Mouse (Mus musculus): ENCODE measurements around the gene Zbtb21. TPM values are rescaled to one million over a fixed set of nuclear protein-coding genes. Genes with fewer than 3 reads are reported as not detected.
"Not testable (repeated sequence)": the region's sequence is repeated elsewhere in the genome, so short reads cannot be mapped to it uniquely, and the experiment has no call there.

Gene Zbtb21
- 0.96 and 11.3 TPM in 2 replicates for total RNA-seq (2015; ENCODE audit: low replicate concordance)
- total RNA-seq (2017; ENCODE audit: low replicate concordance): 1.0 and 7.5 TPM in 2 replicates

DNA sequence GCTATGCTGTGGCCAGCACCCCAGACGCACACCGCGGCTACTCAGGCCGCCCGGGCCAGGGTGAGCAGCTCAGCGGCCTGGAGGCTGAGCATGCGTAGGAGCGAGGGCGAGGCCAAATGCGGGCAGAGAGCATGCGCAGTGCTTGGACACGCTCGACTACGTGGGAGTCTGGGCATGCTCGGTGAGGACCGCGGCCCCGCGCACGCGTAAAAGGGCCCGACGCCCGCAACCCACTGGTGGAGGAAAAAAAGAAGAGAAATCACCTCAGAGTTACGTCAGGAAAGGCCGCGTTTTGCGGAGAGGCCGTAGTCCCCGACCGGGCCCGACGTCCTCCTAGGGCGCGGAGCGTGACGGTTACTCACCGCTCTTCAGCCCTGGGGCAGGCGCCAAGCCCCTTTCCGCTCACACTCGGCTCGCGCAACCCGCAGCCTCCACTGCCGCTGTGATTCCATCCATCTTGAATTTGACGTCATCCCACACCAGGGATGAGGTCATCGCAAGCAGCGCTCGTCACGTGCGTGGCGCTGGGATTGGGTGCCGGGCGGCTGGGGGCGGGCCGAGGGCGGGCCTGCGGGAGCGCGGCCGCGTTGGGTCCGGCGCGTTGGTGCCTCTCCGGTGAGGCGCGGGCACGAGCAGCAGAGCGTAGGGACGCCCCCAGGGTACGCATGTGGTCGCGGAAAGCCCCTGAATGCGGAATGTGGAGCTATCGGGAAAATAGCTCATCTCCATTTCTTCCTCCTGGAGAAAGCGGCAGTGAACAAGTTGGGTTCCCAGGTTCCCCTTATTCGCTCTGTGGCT is at the start of gene Zbtb21, which contains the start of gene C2cd2:
TSS of gene Zbtb21 (minus strand) at position 472 of the 798 bp plus-strand sequence.
TSS of gene C2cd2 (minus strand) at position 448 of the 798 bp plus-strand sequence.
- ATAC-seq (replicated peaks; ENCODE audit: low FRiP score, poor library complexity, severe bottlenecking): peak; percentile 90

DNA sequence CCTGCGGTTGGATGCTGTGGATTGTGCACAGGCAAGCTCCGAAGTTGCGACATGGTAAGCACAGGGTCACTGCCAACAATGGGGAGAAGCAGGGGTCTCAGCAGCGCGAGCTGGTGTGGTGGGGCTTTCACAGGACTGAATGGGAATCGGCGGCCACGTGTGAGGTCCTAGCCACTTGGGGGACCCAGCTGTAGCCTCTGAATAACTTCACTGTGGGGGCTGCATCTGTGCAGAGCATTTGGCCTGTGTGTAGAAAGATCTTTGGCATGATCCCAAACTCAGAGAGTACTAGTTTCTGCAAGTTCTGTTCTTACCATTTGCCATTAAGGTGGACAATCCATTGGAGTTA is 34.9 kb upstream of the Zbtb21 start:
- ATAC-seq (replicated peaks; ENCODE audit: low FRiP score, poor library complexity, severe bottlenecking): peak; percentile 34

DNA sequence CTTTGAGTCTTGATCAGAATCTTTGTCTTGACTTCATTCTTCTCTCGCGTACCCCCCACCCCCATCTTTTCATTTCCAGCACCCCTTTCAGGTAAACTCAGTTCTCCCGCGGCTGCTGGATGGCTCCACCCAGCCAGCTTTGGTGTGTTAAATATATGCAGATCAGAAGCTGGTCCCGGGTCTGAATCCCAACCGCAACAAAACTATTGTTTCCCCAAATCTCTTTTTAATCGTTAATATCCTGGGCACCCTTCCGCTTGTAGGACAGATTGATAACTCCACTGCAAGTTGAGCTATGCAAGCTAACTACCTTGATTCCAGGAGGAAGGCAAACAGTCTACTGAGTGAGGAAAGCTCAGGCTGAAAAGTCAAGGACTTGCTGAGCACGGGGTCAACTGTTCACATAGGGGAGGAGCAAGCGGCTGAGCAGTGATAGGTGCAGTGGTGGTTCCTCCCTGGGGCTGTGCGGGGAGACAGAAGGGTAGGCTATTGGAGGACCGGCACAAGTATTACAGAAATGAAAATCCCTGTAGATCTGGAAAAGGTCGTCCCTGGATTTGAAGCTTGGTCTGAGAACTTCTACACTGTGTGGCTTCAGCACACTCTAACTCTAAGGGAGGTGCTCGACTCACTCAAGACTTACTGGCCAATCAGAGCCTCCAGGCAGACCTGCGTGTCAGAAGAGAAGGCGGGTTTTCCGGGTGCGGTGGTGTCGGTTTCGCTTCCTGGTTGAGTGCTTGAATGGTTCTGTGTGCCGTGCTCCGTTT is 34.4 kb upstream of the Zbtb21 start, which contains the start of gene B230307C23Rik:
TSS of gene B230307C23Rik (plus strand) at position 700 of the 767 bp plus-strand sequence.
- ATAC-seq (replicated peaks; ENCODE audit: low FRiP score, poor library complexity, severe bottlenecking): peak; percentile 99

DNA sequence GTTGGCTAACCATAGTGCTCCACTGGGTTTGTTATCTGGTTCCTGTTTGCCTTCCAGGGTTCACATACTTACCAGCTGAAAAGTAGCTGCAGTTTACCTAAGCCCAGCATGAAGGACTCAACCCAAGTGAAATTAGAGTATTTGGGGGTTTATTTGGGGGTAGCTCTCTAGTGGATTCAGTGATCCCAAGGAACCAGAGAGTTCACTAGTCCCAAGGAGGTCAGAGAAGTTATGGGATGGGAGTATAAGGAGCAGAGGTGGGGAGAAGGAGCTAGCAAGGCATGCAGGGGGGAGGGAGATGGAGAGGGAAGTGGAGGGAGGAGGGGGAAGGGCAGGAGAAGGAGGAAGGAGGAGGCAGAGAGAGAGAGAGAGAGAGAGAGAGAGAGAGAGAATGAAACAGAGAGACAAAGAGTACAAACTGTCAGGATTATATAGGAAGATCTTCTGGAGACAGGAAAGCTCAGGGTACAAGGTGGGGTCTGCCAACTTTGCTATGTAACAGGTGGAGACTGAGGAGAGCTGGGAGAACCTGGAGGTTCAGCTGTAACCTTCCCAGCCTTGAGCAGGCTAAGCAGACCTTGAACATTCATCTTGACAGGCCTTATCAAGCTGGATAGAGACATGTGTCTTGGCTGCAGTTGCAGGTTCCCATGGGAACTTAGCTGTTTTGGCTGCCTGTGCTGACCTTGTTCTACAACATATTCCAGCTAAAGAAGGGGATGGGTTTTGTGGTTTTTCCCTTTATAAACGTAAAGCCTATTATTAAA is 33.6 kb upstream of the Zbtb21 start:
- ATAC-seq (replicated peaks; ENCODE audit: low FRiP score, poor library complexity, severe bottlenecking): no peak

DNA sequence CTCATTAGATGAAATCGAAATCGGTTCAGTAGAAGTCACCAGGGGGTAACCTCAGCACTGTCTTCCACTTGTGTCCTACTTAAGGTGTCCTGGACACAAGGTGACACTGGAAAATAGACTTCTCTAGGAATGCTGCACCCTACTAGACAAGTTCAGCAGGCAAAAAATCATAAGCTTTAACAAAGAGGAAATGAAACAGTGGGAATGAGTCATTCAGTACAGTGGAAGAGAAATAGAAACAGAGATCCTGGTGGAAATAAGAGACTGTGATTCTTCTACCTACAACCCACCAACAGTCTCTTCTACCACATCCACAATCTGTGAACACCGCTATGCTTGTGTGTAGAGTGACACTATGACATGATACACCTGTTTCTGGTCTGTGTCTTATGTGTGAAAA is 30.1 kb upstream of the Zbtb21 start:
- not testable (repeated sequence) for ATAC-seq (replicated peaks; ENCODE audit: low FRiP score, poor library complexity, severe bottlenecking)

DNA sequence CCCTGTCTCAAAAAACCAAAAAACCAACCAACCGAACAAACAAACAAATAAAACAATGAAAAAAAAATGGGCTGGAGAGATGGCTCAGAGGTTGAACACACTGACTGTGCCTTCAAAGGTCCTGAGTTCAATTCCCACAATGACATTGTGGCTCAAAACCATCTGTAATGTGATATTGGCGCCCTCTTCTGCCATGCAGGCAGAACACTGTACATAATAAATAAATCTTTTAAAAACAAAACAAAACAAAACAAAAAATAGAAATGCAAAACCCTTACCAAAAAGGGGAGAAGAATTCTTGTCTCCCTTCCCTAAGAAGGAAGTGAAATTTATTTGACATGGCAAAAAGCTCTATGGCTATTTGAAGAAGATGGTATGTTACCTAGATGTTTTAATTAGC is 29.1 kb upstream of the Zbtb21 start:
- ATAC-seq (replicated peaks; ENCODE audit: low FRiP score, poor library complexity, severe bottlenecking): no peak

DNA sequence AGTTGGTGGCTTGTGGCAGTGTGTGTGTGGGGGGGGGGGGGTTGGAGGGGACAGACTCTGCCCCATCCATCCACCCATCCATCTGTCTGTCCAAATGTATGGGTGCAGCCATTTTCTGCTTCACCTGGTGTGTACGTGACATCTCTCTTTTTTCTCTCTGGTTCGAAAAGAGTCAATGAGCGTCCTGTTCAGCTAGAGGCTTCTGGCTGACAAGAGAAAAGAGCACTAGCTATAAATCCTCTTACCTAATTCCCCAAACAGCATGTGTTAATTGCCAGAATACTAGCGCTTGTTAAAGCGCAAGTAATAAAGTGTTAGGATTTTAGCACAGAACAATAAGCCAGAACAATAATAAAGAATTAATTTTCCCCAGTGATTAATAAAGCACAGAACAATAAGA is 22.2 kb upstream of the Zbtb21 start:
- no peak for ATAC-seq (replicated peaks; ENCODE audit: low FRiP score, poor library complexity, severe bottlenecking)

DNA sequence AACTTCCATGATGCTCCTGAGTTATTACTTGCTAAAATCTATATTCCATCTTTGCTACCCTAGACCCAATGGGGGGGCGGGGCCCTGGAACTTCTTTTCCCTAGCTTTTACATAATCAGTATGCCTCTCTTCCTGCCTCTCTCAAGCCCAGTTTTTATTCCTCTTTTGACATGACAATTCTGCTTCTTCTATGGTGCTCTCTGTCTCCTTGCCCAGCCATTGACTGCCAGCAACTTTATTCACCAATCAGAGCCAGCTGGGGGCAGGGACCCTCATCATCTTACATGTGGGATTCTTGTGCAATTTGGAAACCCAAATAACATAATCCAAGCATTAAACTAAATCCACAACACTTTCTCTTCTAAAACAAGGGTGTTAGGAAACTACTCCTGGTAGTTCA is 18.9 kb upstream of the Zbtb21 start:
- ATAC-seq (replicated peaks; ENCODE audit: low FRiP score, poor library complexity, severe bottlenecking): no peak

DNA sequence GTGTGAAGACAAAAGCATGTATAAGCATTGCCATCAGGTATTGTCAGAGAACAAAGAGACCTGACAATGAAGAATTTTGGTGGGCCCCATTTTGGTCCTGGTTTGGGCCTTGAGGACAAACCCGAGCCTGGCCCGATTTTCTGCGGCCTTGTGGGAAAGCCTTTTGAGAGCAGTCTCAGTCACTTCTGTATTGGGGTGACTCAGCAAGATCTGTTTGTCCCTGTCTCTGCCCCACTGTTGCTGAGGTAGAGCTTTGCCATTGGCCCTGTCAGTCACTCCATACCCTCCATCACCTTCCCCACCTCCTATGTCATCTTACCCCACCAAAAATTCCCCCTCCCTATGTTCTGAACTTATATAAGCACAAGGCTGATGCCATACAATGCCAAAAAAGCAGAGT is 15.3 kb upstream of the Zbtb21 start:
- peak; percentile 67; the same call in 1 of the 2 replicates for ATAC-seq (replicated peaks; ENCODE audit: low FRiP score, poor library complexity, severe bottlenecking)

DNA sequence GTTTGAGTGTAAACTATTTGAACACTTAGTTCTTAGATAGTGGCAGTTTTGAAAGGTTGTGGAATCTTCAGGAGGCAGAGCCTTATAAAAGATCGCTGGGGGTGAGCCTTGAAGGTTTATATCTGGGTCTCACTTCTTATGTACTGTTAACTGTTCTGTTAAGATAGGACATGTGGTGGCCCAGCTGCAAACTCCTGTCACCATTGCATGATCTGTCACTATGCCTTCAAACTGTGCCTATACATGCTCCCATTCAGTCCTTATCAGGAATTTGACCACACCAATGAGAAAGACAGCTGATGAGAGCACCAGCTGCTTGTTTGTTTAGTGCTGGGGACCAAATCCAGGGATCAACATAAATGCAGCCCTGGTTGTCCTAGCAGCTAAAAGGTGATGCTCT is 14.9 kb upstream of the Zbtb21 start:
- ATAC-seq (replicated peaks; ENCODE audit: low FRiP score, poor library complexity, severe bottlenecking): 0 out of 2 replicates have a peak, but pooled peaks have one; percentile 53

DNA sequence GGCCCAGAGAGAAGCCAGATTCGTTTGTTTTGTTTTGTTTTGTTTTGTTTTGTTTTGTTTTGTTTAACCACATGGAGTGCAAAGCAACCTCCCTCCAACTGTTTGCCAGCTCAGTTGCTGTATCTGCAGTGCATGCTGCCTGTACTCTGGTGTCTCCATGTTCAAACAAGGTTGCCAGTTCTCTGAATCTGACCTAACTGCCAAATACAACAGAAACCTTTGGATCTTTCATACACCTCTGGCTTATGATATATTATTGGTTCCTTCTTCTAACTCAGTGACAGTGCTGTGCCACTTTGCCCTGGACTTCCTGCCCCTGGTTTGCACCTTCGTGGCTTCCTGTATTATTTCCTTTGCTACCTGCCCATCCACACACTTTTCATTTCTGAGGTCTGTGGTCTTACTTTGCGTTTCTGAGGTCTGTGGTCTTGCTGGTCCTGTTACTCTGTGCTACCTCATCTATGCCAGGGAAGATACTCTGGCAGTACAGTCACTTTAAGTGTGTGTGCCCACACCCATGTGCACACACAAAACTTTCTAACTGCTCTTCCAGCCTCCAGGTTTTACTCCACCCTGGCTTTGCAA is 1.6 kb upstream of the Zbtb21 start:
- no peak for ATAC-seq (replicated peaks; ENCODE audit: low FRiP score, poor library complexity, severe bottlenecking)

DNA sequence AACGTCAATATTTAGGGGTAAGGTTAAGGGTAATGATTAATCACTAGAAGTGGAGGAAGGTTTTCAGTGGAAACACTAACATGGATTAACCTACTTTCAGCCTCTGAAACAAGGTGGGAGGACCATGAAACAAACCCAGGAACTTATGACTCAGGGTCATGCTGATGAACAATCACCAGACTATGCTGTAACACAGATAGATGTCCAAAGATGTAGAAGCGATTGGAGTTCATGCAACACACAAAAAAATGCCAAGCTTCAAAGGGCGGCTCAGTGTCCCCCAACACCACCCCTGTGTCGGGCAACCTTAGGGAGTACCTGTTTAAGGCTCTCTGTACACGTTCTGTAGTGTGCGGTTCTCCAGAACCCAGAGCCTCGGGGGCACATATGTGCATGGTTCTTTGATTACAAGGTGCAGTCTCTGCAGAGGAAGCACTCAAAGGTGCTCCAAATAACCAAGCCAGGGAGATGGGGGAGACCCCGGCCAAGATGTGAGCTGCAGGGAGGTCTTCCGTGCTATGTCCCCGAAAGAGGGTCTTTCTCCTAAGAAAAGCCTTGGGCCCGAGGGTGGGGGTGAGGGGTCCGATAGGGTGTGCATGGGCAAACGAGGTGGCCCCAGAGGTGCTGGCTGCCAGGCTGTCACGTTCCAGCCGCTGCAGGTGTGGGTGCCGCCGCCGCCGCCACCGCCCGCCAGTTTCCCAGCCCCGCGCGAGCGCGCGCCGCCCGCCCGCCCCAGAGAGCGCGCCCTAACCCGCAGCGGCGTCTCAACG is 856 bp downstream of the Zbtb21 start:
- ATAC-seq (replicated peaks; ENCODE audit: low FRiP score, poor library complexity, severe bottlenecking): 0 out of 2 replicates have a peak, but pooled peaks have one; percentile 7

DNA sequence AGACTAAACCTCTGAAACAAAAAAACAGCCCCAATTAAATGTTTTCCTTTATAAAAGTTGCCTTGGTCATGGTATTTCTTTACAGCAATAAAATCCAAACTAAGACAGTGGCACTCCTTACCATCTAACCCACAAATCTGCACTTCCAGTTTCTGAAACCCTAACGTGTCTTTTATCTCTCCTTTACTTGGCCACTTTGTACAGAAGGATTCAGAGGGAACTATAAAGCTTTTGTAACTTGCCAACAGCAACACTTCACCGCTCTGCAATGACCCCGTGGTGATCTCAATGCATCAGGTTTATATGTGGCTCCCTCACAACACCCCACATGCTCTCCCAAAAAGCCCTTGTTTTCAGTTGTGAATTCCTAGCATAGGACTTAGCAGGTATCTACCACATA is 2.1 kb downstream of the Zbtb21 start:
- no peak for ATAC-seq (replicated peaks; ENCODE audit: low FRiP score, poor library complexity, severe bottlenecking)

DNA sequence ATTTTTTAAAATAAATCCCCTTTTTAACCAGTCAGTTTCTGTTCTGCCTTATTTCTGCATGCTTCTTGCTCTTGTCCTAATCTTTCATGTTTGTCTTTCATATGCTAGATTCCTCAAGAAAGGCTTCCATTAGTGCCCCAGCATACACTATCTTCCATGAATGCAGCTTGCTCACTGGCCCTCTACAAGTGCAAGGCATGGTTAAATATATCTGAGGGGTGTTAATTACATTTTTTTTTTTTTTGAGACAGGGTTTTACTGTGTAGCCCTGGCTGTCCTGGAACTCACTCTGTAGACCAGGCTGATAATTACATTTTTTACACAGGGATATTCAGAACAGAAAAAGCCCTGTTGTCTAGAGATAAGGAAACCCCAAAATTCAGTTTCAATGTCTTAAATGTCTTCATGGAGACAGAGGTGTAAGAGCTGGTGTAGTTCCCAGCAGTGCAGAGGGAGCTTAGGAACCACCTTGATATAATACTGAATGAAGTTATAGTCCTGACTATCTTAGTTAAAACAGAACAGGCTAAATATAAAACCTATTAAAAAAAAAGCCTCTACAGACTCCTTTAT is 3.9 kb downstream of the Zbtb21 start:
- ATAC-seq (replicated peaks; ENCODE audit: low FRiP score, poor library complexity, severe bottlenecking): no peak

DNA sequence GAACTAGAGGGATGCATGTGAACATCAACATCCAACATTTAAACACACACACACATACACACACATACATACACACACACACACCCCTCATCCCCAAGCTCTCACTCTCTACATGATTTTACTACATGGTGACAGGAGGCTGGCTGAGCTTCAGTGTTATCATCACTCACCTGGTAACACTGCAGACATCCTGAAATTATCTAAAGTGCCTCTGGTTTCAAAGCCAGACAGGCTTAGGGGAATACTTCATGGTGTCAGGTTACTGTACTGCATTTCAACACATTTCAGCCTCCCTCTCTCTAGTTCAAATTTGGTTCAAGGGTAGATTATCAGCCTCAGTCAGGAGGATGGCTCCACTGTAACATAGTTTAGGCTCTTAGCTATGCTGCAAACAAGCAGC is 4.8 kb downstream of the Zbtb21 start:
- no peak for ATAC-seq (replicated peaks; ENCODE audit: low FRiP score, poor library complexity, severe bottlenecking)

DNA sequence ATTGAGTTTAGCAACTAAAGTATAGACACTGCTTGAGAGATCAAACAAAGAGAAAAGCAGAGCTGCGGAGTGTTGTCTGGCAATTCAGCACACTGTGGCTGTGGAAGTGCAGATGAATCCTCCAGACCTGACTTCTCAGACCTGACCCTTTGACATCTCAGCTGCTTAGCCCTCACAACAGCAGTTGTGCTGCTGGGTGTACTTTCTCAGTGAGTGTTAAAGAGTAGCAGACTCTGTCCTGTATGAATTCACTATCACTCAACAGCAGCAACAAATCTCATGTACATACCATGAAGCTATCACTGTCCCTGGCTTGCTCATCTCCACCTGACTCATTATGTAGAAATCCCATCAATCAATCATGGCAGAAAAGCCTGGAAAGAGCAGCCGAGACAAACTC is 6.4 kb downstream of the Zbtb21 start:
- ATAC-seq (replicated peaks; ENCODE audit: low FRiP score, poor library complexity, severe bottlenecking): no peak

DNA sequence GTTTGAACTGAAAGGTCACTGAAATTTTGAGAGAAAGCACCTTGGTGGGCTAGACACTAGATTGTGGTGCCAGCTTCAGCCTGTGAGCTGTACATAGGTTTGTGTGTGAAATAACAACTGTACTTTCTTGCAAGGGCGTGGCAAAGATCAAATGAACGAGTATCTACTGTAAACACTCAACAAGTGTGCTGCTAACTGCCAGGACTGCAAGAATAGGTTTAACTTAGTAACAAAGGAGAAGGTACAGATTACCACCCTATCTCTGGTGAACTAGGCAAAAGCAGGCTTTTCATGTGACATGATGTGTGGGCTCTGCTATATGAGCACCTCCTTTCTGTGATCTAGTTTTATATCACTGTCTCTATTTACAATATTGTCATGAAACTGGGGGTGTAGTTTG is 9.1 kb downstream of the Zbtb21 start:
- no peak for ATAC-seq (replicated peaks; ENCODE audit: low FRiP score, poor library complexity, severe bottlenecking)

DNA sequence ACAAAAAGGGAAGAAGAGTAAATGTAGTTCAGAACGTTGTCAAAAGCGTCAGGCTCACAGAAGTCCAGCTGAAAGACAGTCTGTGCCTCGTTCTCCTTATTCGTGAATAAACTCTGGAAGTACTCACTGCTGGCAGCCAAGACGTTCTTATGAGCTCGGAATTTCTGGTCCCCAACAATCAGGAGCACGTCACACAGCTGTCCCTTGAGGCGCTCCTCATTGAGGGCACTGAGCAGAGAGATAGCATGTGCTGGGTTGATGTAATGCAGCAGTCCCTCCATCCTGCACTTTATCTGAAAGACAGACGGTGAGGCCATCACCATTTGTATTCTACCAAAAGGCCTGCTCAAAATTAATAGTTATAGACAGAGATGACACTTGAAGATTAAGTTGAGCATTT is 9.6 kb downstream of the Zbtb21 start:
- peak; percentile 46; the same call in 1 of the 2 replicates for ATAC-seq (replicated peaks; ENCODE audit: low FRiP score, poor library complexity, severe bottlenecking)

DNA sequence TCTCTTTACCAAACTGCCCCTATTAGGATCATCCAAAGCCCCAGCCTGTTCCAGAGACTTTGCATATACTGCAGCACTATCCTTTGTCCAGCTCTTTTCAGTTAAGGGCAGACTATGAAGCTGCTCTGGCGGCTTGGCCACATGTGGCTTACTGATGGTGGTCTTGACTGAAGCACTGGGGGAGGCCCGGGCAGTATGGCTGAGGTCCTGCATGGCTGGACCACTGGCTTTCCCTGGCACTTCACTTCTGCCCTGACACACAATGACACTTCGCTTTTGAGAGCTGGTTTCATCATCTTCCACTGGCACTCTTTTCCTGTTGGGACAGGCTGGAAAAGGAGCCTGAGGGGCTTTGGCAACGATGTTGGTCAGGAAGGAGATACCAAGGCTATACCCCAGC is 10.1 kb downstream of the Zbtb21 start:
- no peak for ATAC-seq (replicated peaks; ENCODE audit: low FRiP score, poor library complexity, severe bottlenecking)
